Mouse (Mus musculus) kidney, adult 2 months (tissue): ENCODE measurements around the gene Myo3b. TPM values are rescaled to one million over a fixed set of nuclear protein-coding genes. Genes with fewer than 3 reads are reported as not detected.

Experiments used
- DNase-seq: peaks from one replicate; pipeline ENCODE4 v3.0.0; 2021
- H3K27ac ChIP-seq: fragments of 200-500 bp; 2 replicates; pipeline ENCODE4 v1.5.1; 2012; ENCODE audit warnings: low read depth, low read length, control low read depth, inconsistent platforms; ENCODE audit not compliant: insufficient read depth
- H3K27me3 ChIP-seq: fragments of 200-500 bp; replicated peaks from 2 replicates; pipeline ENCODE4 v1.6.1; 2012; ENCODE audit warnings: mild to moderate bottlenecking, moderate library complexity, low read length, inconsistent platforms; ENCODE audit not compliant: control insufficient read depth, insufficient read depth
- H3K36me3 ChIP-seq: fragments of 200-500 bp; 2 replicates; pipeline ENCODE4 v1.6.1; 2012; ENCODE audit warnings: mild to moderate bottlenecking, moderate library complexity, low read length, inconsistent platforms; ENCODE audit not compliant: control insufficient read depth, insufficient read depth
- H3K4me1 ChIP-seq: fragments of 200-500 bp; 2 replicates; pipeline ENCODE4 v1.6.1; 2011; ENCODE audit warnings: low read length; ENCODE audit not compliant: control insufficient read depth, insufficient read depth
- H3K4me3 ChIP-seq: fragments of 200-500 bp; 2 replicates; pipeline ENCODE4 v1.5.1; 2011; ENCODE audit warnings: mild to moderate bottlenecking, low read depth, low read length, control low read depth; ENCODE audit not compliant: insufficient read depth
- CTCF ChIP-seq: fragments of 200-500 bp; conservative IDR thresholded peaks from 2 replicates; pipeline ENCODE4 v1.5.1; 2011; ENCODE audit warnings: low read depth, mild to moderate bottlenecking, control low read depth, low read length, moderate library complexity, mixed read lengths; ENCODE audit not compliant: insufficient read depth, insufficient read length
- POLR2A ChIP-seq: fragments of 200-500 bp; IDR thresholded peaks from one replicate; pipeline ENCODE4 v1.6.1; 2011; ENCODE audit warnings: low read depth, low read length, control low read depth
- WGBS: fragments of 180-500 bp; shearing (Covaris S2); methylation state at CpG from one replicate; pipeline ENCODE4 v1.1.7; 2018; 5-methylcytosine and 5-hydroxymethylcytosine counted together
- polyA plus RNA-seq: library from polyadenylated mRNA; depleted of rRNA; stranded (reverse); fragments of >200 nt; gene quantifications from 2 replicates; pipeline ENCODE4 v1.2.3, GENCODE M21; 2012

Myo3b gene
- polyA plus RNA-seq, 1 experiment, result 1.7 TPM

DNA sequence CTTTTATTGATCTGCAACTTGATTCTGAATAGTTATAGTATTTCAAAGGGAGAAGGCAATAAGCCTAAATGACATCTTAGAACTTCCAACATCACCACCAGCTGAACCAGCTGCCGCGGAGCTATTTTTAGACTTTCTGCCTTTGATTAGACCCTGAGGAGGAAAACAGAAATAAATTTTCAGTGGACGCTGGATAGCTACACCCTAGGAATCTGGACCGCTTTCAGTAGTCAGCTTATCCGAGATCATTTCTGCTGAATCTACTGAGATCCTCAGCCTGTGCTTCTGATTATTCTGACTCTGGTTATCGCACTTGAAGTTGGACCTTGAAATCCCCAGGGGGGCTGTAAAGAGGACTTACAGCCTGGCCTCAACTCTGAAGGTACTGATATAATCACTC is 349.7 kb downstream of the Myo3b start:
- TF ChIP-seq CTCF (no peak), POLR2A (no peak)
- no peak overlapping the region for H3K27ac ChIP-seq
- DNase-seq, result peak; percentile 22
- WGBS, result 32% methylated on average over 6 of the region's 6 CpGs
- H3K4me3 ChIP-seq, result no peak overlapping the region
- no peaks in the 10 kb centered on the region for H3K4me1 ChIP-seq
- H3K27me3 ChIP-seq, result no peaks in the 10 kb centered on the region; the same call in 1 of the 2 replicates
- no peaks in the 10 kb centered on the region for H3K36me3 ChIP-seq

GRCm38 (mm10) chr2:70389162-70389561 is 350.2 kb downstream of the Myo3b start:
- DNase-seq, result no peak
- H3K36me3 ChIP-seq, result no peaks in the 10 kb centered on the region
- WGBS, result 95% methylated on average over 1 of the region's 1 CpGs
- no peaks in the 10 kb centered on the region; the same call in 1 of the 2 replicates for H3K27me3 ChIP-seq
- no peaks in the 10 kb centered on the region for H3K4me1 ChIP-seq
- no peak overlapping the region for H3K4me3 ChIP-seq
- no peak overlapping the region for H3K27ac ChIP-seq
- no peak for TF ChIP-seq POLR2A
- no peak for TF ChIP-seq CTCF

DNA sequence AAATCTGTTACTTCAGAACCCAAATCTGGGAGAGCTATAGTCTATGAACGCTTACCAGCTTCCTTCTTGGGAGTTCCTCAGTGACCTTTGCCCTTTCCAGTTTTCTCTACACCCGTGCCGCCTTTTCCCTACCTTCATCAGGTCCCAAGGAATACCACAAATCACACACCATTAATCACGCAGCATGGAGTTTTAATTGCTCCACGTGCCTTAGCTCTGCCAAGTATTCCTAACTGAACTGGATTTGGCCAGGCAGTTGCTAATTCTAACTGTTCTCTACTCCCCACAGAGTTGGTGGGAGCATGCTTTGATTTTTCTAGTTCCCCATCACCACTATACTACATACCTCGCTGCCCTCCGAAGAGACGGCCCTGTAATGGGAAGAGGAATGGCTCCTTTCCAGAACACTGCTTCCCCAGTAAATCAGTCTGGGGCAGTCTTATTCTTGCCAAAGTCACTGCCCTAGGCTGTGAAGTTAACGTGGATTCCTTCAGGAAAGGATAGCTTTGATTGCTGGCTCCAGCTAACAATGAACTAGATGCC is 358.9 kb downstream of the Myo3b start:
- peak; percentile 24 for DNase-seq
- Histone ChIP-seq H3K4me3 (no peak overlapping the region), H3K27me3 (no peaks in the 10 kb centered on the region), H3K4me1 (no peaks in the 10 kb centered on the region), H3K36me3 (no peaks in the 10 kb centered on the region), H3K27ac (no peak overlapping the region)
- 22% methylated on average over 9 of the region's 9 CpGs for whole genome bisulfite sequencing
- TF ChIP-seq POLR2A (no peak), CTCF (no peak)

DNA sequence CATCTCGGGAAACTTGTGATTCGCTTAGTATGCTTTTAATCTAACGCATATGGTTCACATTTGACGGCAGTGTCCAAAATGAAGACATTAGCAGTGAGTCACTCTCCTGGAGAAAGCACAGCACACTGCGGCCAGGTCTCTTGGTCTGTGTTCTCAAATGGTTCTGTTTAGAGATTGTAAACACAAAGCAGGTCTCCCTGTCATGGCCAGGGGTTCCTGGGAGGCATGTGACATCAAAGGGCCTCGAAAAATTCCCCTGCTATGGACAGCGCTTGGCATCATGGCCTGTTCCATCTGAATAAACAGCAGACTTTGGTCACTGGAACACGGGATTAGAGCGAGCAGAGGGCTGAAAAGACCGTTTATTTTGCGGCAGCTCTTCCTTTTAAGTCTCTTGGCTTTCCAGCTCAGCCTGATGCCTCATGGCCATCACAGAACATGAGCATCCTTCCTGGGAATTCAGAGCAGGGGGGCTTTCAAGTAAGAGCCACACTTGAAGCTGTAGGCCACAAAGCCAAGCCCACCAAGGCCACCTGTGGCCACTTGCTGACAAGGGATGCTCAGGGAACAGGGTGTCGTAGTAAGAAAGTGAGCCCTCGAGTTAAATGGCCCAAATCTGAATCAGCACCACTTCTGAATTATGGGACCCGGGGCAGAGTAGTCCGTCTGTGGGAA is 360.7 kb downstream of the Myo3b start:
- H3K4me3 ChIP-seq, result no peak overlapping the region
- no peak for TF ChIP-seq CTCF
- no peak for TF ChIP-seq POLR2A
- no peaks in the 10 kb centered on the region for H3K36me3 ChIP-seq
- WGBS, result 66% methylated on average over 15 of the region's 15 CpGs
- no peak overlapping the region for H3K27ac ChIP-seq
- no peaks in the 10 kb centered on the region for H3K4me1 ChIP-seq
- no peaks in the 10 kb centered on the region for H3K27me3 ChIP-seq
- DNase-seq, result peak; percentile 57

DNA sequence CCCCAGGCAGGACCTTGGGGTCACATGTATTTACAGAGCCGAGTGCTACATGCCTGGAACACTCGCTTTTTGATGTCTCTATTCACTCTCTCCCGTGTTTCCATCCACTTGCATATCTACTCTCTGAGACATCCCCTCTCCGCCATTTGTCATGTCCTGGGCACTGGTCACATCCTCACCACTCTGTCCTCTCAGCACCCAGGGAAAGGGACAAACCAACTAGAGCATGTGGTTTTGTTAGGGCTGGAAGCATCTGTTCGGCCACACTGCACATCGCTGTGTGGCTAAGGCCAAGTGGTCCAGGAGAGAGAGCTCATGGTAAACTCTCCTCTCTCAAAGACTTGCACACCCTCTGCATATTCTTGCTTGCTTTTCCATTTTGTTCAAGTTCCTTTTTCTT is 361.4 kb downstream of the Myo3b start:
- TF ChIP-seq POLR2A, result no peak
- TF ChIP-seq CTCF, result no peak
- Histone ChIP-seq H3K27ac (no peak overlapping the region), H3K36me3 (no peaks in the 10 kb centered on the region), H3K27me3 (no peaks in the 10 kb centered on the region), H3K4me3 (no peak overlapping the region), H3K4me1 (no peaks in the 10 kb centered on the region)
- 89% methylated on average over 6 of the region's 6 CpGs for WGBS
- DNase-seq, result no peak

DNA sequence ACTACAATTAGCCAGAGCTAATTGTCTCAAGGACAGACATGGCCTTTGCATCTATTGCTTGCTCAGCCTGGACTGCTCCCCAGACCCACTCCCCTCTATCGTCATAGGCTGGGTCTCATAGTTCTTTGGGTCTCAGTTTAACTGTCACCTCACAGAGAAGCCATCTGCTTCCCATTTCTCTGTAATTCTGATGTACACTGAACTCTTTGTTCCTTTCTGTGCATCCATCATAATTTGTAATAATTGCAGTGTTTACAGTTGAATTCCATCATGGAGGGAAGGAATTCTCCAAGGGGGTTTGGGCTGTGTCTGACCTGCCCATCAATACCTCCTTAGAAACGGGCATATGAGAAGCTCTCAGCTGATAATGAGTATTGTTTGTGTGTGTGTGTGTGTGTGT is 365.4 kb downstream of the Myo3b start:
- WGBS, result 81% methylated on average over 2 of the region's 2 CpGs
- Histone ChIP-seq H3K4me1 (no peaks in the 10 kb centered on the region), H3K36me3 (no peaks in the 10 kb centered on the region), H3K27ac (no peak overlapping the region), H3K4me3 (no peak overlapping the region), H3K27me3 (no peaks in the 10 kb centered on the region)
- no peak for TF ChIP-seq POLR2A
- no peak for TF ChIP-seq CTCF
- no peak for DNase-seq

DNA sequence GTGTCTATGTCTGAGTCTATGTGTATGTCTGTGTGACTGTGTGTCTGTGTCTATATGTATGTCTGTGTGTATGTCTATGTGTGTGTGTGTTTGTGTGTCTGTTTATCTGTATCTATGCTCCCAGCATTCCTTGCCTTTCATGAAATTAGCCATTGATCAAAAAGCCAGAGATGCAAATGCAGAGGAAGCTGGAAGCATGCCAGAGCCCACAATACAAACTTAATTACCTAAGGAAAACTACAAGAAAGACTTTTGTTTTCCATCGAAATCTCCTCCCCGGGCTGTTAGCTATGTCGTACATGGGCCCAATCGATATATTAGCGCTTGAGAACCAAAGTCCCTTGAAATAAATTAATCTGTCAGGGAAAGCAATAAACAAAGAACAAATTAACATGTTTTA is 367.9 kb downstream of the Myo3b start:
- Histone ChIP-seq H3K4me3 (no peak overlapping the region), H3K27me3 (no peaks in the 10 kb centered on the region), H3K27ac (no peak overlapping the region), H3K36me3 (no peaks in the 10 kb centered on the region), H3K4me1 (no peaks in the 10 kb centered on the region)
- no peak for DNase-seq
- TF ChIP-seq POLR2A (no peak), CTCF (no peak)
- WGBS, result 77% methylated on average over 5 of the region's 5 CpGs
